Mouse (Mus musculus): ENCODE results near the gene Myh7b. TPM values are rescaled to one million over a fixed set of nuclear protein-coding genes. Genes with fewer than 3 reads are reported as not detected.

The Myh7b gene
- total RNA-seq, 2 experiments from 2014 or later: 0.03 to 0.07 TPM

GRCm38 (mm10) chr2:155635961-155636360 is 24.9 kb downstream of the Myh7b start:
- no peak for DNase-seq

GRCm38 (mm10) chr2:155636881-155637280 is 25.9 kb downstream of the Myh7b start:
- DNase-seq: no peak

GRCm38 (mm10) chr2:155637411-155637810 is 26.4 kb downstream of the Myh7b start:
- DNase-seq: no peak

- peak in 1 of 2 experiments; percentile 31 for DNase-seq
Measured at GRCm38 (mm10) chr2:155640656-155641055, 29.6 kb downstream of the Myh7b start.

- DNase-seq: no peak
Measured at GRCm38 (mm10) chr2:155641540-155642472, 30.8 kb downstream of the Myh7b start.

GRCm38 (mm10) chr2:155645746-155646145 is 34.7 kb downstream of the Myh7b start:
- no peak for DNase-seq

- no peak for DNase-seq
Measured at GRCm38 (mm10) chr2:155652618-155653017, 41.6 kb downstream of the Myh7b start.

- DNase-seq: no peak
Measured at GRCm38 (mm10) chr2:155655759-155656372, 44.9 kb downstream of the Myh7b start.

- DNase-seq: no peak
Measured at GRCm38 (mm10) chr2:155662390-155662789, 51.4 kb downstream of the Myh7b start.

- DNase-seq: peak; percentile 37 to 58
Measured at GRCm38 (mm10) chr2:155663097-155663496, 52.1 kb downstream of the Myh7b start.

- DNase-seq: no peak
Measured at GRCm38 (mm10) chr2:155663910-155664460, 53.0 kb downstream of the Myh7b start.

- DNase-seq: no peak
Measured at GRCm38 (mm10) chr2:155667881-155668280, 56.9 kb downstream of the Myh7b start.

- DNase-seq: peak; percentile 20 to 41
Measured at GRCm38 (mm10) chr2:155668461-155668860, 57.4 kb downstream of the Myh7b start.

GRCm38 (mm10) chr2:155671236-155671635 is 60.2 kb downstream of the Myh7b start:
- DNase-seq: peak; percentile 74 to 75

GRCm38 (mm10) chr2:155673546-155673945 is 62.5 kb downstream of the Myh7b start:
- peak; percentile 81 to 87 for DNase-seq

GRCm38 (mm10) chr2:155675118-155675517 is 64.1 kb downstream of the Myh7b start:
- DNase-seq: no peak

GRCm38 (mm10) chr2:155679586-155680110 is 68.6 kb downstream of the Myh7b start:
- no peak for DNase-seq

GRCm38 (mm10) chr2:155680591-155680990 is 69.6 kb downstream of the Myh7b start:
- DNase-seq: no peak

- DNase-seq: no peak
Measured at GRCm38 (mm10) chr2:155681194-155681593, 70.2 kb downstream of the Myh7b start.

- DNase-seq: no peak
Measured at GRCm38 (mm10) chr2:155681874-155682273, 70.9 kb downstream of the Myh7b start.

- DNase-seq: no peak
Measured at GRCm38 (mm10) chr2:155683137-155683536, 72.1 kb downstream of the Myh7b start.

- no peak for DNase-seq
Measured at GRCm38 (mm10) chr2:155683821-155684220, 72.8 kb downstream of the Myh7b start.
